ENCODE assay signal across 9 mouse cellular contexts in genomic region chr7:4431548-4431947, GRCm38 (mm10). TPM values are rescaled to one million over a fixed set of nuclear protein-coding genes. Genes with fewer than 3 reads are reported as not detected.
DNase-seq lines count a peak whose midpoint lies in the region; ATAC-seq and TF ChIP-seq lines count a peak whose summit lies in the region.
"Had no signal": no experiment of that assay in that cellular context is flagged by ENCODE, and none has a peak within 500 bp of the region (broad histone marks: within the 10 kb centered on the region; RNA-seq: fewer than 3 reads in every experiment).

No protein-coding gene starts in this region.

- no peak overlapping the region for H3K4me3 ChIP-seq in forebrain, postnatal 0 days (ENCODE audit: low read depth, low read length)
- no peak overlapping the region for H3K4me3 ChIP-seq in forebrain, embryonic 16.5 days (replicated peaks; ENCODE audit: low read length)
- H3K4me3 ChIP-seq: embryonic facial prominence, embryonic 13.5 days had no signal

- H3K27me3 ChIP-seq in forebrain, postnatal 0 days (ENCODE audit: insufficient read depth, low read length), result no peaks in the 10 kb centered on the region
- H3K27me3 ChIP-seq in forebrain, embryonic 16.5 days (replicated peaks; ENCODE audit: control insufficient read depth, insufficient read depth, low read length), result no peaks in the 10 kb centered on the region
- H3K27me3 ChIP-seq: embryonic facial prominence, embryonic 13.5 days had no signal

- H3K4me1 ChIP-seq in forebrain, postnatal 0 days (ENCODE audit: insufficient read depth), result no peaks in the 10 kb centered on the region
- H3K4me1 ChIP-seq in forebrain, embryonic 16.5 days (replicated peaks; ENCODE audit: control insufficient read depth, insufficient read depth, low read length), result no peaks in the 10 kb centered on the region
- H3K4me1 ChIP-seq: embryonic facial prominence, embryonic 13.5 days had no signal

- no peak for ATAC-seq in forebrain, postnatal 0 days
- ATAC-seq in forebrain, embryonic 16.5 days, result no peak
- ATAC-seq in granulocyte monocyte progenitor cell, adult 5-6 weeks (replicated peaks; ENCODE audit: poor library complexity, severe bottlenecking), result peak; percentile 58

- 81% methylated on average over 6 of the region's 6 CpGs for WGBS in forebrain, postnatal 0 days
- 81% methylated on average over 6 of the region's 6 CpGs for WGBS in forebrain, embryonic 16.5 days

- no peak overlapping the region for H3K9ac ChIP-seq in forebrain, postnatal 0 days
- H3K9ac ChIP-seq in forebrain, embryonic 16.5 days (replicated peaks; ENCODE audit: low read depth, low read length), result no peak overlapping the region
- H3K9ac ChIP-seq: embryonic facial prominence, embryonic 13.5 days had no signal

- DNase-seq in forebrain, postnatal 0 days, result peak; percentile 79
- peak; percentile 85 for DNase-seq in ES-CJ7 (ENCODE audit: low read depth, low spot score)
- peak; percentile 56 for DNase-seq in c-Kit-positive CD71-negative TER-119-negative erythroid progenitor cells, embryonic 14.5 days (ENCODE audit: low read depth)
- peak; percentile 23 to 34 for DNase-seq in layer of hippocampus, postnatal 36 days
- DNase-seq in naive thymus-derived CD4-positive, alpha-beta T cell, adult 2 months (ENCODE audit: low read depth), result peak; percentile 85
- peak; percentile 39 for DNase-seq in testis, postnatal 14 days (ENCODE audit: low spot score)

- TF ChIP-seq CTCF in forebrain, postnatal 0 days (IDR thresholded peaks at IDR 0.05; ENCODE audit: low read depth), result peak; percentile 84

- H3K9me3 ChIP-seq in forebrain, postnatal 0 days (ENCODE audit: low read length), result no peaks in the 10 kb centered on the region
- no peaks in the 10 kb centered on the region for H3K9me3 ChIP-seq in forebrain, embryonic 16.5 days (ENCODE audit: control insufficient read depth, low read length)

- H3K27ac ChIP-seq in forebrain, postnatal 0 days (ENCODE audit: low read depth, low read length), result no peak overlapping the region
- H3K27ac ChIP-seq in forebrain, embryonic 16.5 days (ENCODE audit: low read length), result no peak overlapping the region
- H3K27ac ChIP-seq: embryonic facial prominence, embryonic 13.5 days had no signal

- H3K36me3 ChIP-seq in forebrain, postnatal 0 days (ENCODE audit: insufficient read depth), result peaks cover 65% of the 10 kb centered on the region
- H3K36me3 ChIP-seq in forebrain, embryonic 16.5 days (ENCODE audit: control insufficient read depth, insufficient read depth), result peaks cover 25% of the 10 kb centered on the region

- H3K4me2 ChIP-seq in forebrain, postnatal 0 days (ENCODE audit: low read depth), result no peak overlapping the region
- no peak overlapping the region for H3K4me2 ChIP-seq in forebrain, embryonic 16.5 days (ENCODE audit: low read length)
- H3K4me2 ChIP-seq: embryonic facial prominence, embryonic 13.5 days had no signal

RNA-seq across cellular contexts. Expression of gene Rdh13, which starts 13.9 kb away (rescaled TPM):
- total RNA-seq in forebrain, postnatal 0 days (2014; rRNA removed), result 73.9 and 84.5 TPM in 2 replicates
- polyA plus RNA-seq in forebrain, postnatal 0 days (2015; fragmentation: Nextera tagmentation; extraction: Ambion mirVana), result 28.5 and 37.9 TPM in 2 replicates
- polyA plus RNA-seq in forebrain, embryonic 16.5 days (2015; fragmentation: Nextera tagmentation; extraction: Ambion mirVana), result 37.6 and 43.6 TPM in 2 replicates
- 9.1 and 12.1 TPM in 2 replicates for total RNA-seq in granulocyte monocyte progenitor cell, adult 5-6 weeks (2014; fragmentation: Nextera tagmentation)
- 11.9 and 21.9 TPM in 2 replicates for total RNA-seq in granulocyte monocyte progenitor cell, adult 5-6 weeks (2017)
- total RNA-seq in layer of hippocampus, postnatal 36 days (2021), result 10 to 100 TPM; 26.6 to 27.8 TPM

RNA-seq across cellular contexts. Expression of gene Eps8l1, which starts 28.9 kb away (rescaled TPM):
- 3.2 and 8.6 TPM in 2 replicates for total RNA-seq in forebrain, postnatal 0 days (2014; rRNA removed)
- 4.6 and 7.4 TPM in 2 replicates for polyA plus RNA-seq in forebrain, postnatal 0 days (2015; fragmentation: Nextera tagmentation; extraction: Ambion mirVana)
- polyA plus RNA-seq in forebrain, embryonic 16.5 days (2015; fragmentation: Nextera tagmentation; extraction: Ambion mirVana), result 10.1 and 10.9 TPM in 2 replicates
- total RNA-seq in granulocyte monocyte progenitor cell, adult 5-6 weeks (2014; fragmentation: Nextera tagmentation), result 5.0 and 7.7 TPM in 2 replicates
- total RNA-seq in granulocyte monocyte progenitor cell, adult 5-6 weeks (2017), result 1.6 and 7.1 TPM in 2 replicates
- 1 to 10 TPM; 4.3 to 5.4 TPM for total RNA-seq in layer of hippocampus, postnatal 36 days (2021)

RNA-seq across cellular contexts. Expression of gene Gp6, which starts 34.0 kb away (rescaled TPM):
- total RNA-seq in forebrain, postnatal 0 days (2014; rRNA removed), result not detected in 2 replicates
- not detected in 2 replicates for polyA plus RNA-seq in forebrain, postnatal 0 days (2015; fragmentation: Nextera tagmentation; extraction: Ambion mirVana)
- polyA plus RNA-seq in forebrain, embryonic 16.5 days (2015; fragmentation: Nextera tagmentation; extraction: Ambion mirVana), result 0.08 TPM in 1 of 2 replicates, not detected in the other
- total RNA-seq in granulocyte monocyte progenitor cell, adult 5-6 weeks (2014; fragmentation: Nextera tagmentation), result not detected in 2 replicates
- total RNA-seq in granulocyte monocyte progenitor cell, adult 5-6 weeks (2017), result not detected in 2 replicates
- not detected for total RNA-seq in layer of hippocampus, postnatal 36 days (2021)

Comparison
In these comparisons a context has a peak if more than half of its experiments do, and no peak if none do; other contexts are left out.
1. DNase-seq: peak in every context shown above with its lines; median percentile 85 in ES-CJ7; 85 in naive thymus-derived CD4-positive, alpha-beta T cell, adult 2 months; 79 in forebrain, postnatal 0 days; 56 in c-Kit-positive CD71-negative TER-119-negative erythroid progenitor cells, embryonic 14.5 days; 39 in testis, postnatal 14 days; 28 in layer of hippocampus, postnatal 36 days.